27 mouse cellular contexts compared by ENCODE assay signal in the genomic region with DNA sequence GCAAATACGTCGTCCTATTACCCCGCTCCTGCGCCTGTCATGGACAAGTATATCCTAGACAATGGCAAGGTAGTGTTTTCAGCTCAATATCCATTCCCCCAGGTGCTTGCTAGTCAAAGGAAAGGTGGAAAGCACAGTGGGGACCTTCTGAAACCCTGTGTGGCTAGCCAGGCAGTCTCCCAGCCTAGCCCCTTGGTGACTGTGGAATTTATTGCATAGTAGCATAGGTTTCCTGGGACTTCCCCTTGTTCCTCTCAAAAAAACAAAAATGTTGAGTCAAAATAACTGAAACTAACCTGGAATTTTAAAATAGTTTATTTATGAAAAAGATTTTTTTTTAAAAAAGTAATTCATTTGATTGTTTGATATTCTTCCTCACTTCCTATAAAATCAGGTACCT. TPM values are rescaled to one million over a fixed set of nuclear protein-coding genes. Genes with fewer than 3 reads are reported as not detected.
"Had no signal": no experiment of that assay in that cellular context is flagged by ENCODE, and none has a peak within 500 bp of the region (broad histone marks: within the 10 kb centered on the region; RNA-seq: fewer than 3 reads in every experiment).

No protein-coding gene starts in this region.

- DNase-seq: cerebellum, adult 9-10 months; cerebellum, adult 9-11 months; cerebellum, postnatal 10 days; cerebellum, postnatal 14 days; cerebellum, postnatal 25 days; cerebellum, postnatal 36 days; embryo, embryonic 11 days; forebrain, postnatal 0 days; gastrocnemius, adult 2 months; gastrocnemius, postnatal 10 days; gastrocnemius, postnatal 14 days; gastrocnemius, postnatal 25 days; gastrocnemius, postnatal 36 days; heart, adult 11 months; heart, adult 18-20 months; heart, adult 2 months had no signal

- H3K9ac ChIP-seq: embryonic facial prominence, embryonic 12.5 days; embryonic facial prominence, embryonic 13.5 days; embryonic facial prominence, embryonic 15.5 days; forebrain, embryonic 12.5 days; forebrain, embryonic 13.5 days; forebrain, embryonic 15.5 days; forebrain, postnatal 0 days had no signal

- H3K9me3 ChIP-seq: embryonic facial prominence, embryonic 10.5 days; embryonic facial prominence, embryonic 12.5 days; embryonic facial prominence, embryonic 13.5 days; embryonic facial prominence, embryonic 15.5 days; forebrain, embryonic 10.5 days; forebrain, embryonic 12.5 days; forebrain, embryonic 13.5 days; forebrain, embryonic 15.5 days had no signal

- H3K4me2 ChIP-seq: embryonic facial prominence, embryonic 12.5 days; embryonic facial prominence, embryonic 13.5 days; embryonic facial prominence, embryonic 15.5 days; forebrain, embryonic 12.5 days; forebrain, embryonic 13.5 days; forebrain, embryonic 15.5 days had no signal

- H3K4me3 ChIP-seq: embryonic facial prominence, embryonic 10.5 days; embryonic facial prominence, embryonic 12.5 days; embryonic facial prominence, embryonic 13.5 days; embryonic facial prominence, embryonic 15.5 days; erythroblast, embryonic 14.5 days; forebrain, embryonic 10.5 days; forebrain, embryonic 12.5 days; forebrain, embryonic 13.5 days; forebrain, embryonic 15.5 days; gastrocnemius, adult 2 months; heart, adult 2 months had no signal

- H3K27me3 ChIP-seq: embryonic facial prominence, embryonic 12.5 days; embryonic facial prominence, embryonic 13.5 days; embryonic facial prominence, embryonic 15.5 days; forebrain, embryonic 15.5 days had no signal

- ATAC-seq: forebrain, embryonic 13.5 days; forebrain, embryonic 14.5 days; forebrain, embryonic 15.5 days; forebrain, embryonic 16.5 days; forebrain, postnatal 0 days had no signal

- H3K27ac ChIP-seq: embryonic facial prominence, embryonic 10.5 days; embryonic facial prominence, embryonic 12.5 days; embryonic facial prominence, embryonic 13.5 days; forebrain, embryonic 10.5 days; forebrain, embryonic 12.5 days; forebrain, embryonic 13.5 days; forebrain, embryonic 15.5 days; gastrocnemius, adult 2 months; heart, adult 2 months had no signal

RNA-seq across cellular contexts. Expression of gene Bend5, which starts 33.8 kb away (rescaled TPM):
- polyA plus RNA-seq: erythroblast, embryonic 14.5 days had no signal
